Mouse (Mus musculus) retina, postnatal 1 day (tissue): Measurements from ENCODE around the gene Hist2h2ac.
"Not testable (repeated sequence)": the region's sequence is repeated elsewhere in the genome, so short reads cannot be mapped to it uniquely, and the experiment has no call there.

Experiments used
- DNase-seq: peaks from one replicate; pipeline ENCODE4 v3.0.0-alpha.2; 2012

Hist2h2ac gene

DNA sequence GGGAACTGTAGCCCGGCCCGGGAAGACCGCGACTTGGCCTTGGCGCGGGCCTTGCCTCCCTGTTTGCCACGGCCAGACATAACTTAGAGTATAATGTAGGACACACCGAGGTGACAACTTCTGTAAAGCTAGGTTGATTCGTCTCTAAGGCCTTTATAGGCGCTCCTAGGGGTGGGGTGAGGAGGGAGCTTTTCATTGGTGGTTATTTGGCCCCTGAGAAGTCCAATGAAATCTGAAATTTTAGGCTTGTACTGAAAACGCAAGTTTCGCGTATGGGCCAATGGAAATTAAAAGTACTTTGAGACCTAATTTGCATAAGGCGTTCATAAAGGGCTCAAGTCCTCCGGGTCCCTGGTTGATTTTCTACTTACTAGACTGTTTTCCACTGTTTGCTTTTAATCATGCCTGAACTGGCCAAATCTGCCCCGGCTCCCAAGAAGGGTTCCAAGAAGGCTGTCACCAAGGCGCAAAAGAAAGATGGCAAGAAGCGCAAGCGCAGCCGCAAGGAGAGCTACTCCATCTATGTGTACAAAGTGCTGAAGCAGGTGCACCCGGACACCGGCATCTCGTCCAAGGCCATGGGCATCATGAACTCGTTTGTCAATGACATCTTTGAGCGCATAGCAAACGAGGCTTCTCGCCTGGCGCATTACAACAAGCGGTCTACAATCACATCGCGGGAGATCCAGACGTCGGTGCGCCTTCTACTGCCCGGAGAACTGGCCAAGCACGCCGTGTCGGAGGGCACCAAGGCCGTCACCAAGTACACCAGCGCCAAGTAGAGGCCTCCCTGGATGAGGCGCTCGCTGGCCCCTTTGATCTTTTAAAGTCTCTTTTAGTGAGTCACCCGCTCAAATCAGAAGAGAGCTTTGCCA, at the start of gene Hist2h2ac, which contains the start of gene Hist2h2be:
Gene Hist2h2ac (minus strand): TSS at position 116 of the 875 bp plus-strand sequence.
Gene Hist2h2be (plus strand): TSS at position 355 of the 875 bp plus-strand sequence.
- peak; percentile 95 for DNase-seq

DNA sequence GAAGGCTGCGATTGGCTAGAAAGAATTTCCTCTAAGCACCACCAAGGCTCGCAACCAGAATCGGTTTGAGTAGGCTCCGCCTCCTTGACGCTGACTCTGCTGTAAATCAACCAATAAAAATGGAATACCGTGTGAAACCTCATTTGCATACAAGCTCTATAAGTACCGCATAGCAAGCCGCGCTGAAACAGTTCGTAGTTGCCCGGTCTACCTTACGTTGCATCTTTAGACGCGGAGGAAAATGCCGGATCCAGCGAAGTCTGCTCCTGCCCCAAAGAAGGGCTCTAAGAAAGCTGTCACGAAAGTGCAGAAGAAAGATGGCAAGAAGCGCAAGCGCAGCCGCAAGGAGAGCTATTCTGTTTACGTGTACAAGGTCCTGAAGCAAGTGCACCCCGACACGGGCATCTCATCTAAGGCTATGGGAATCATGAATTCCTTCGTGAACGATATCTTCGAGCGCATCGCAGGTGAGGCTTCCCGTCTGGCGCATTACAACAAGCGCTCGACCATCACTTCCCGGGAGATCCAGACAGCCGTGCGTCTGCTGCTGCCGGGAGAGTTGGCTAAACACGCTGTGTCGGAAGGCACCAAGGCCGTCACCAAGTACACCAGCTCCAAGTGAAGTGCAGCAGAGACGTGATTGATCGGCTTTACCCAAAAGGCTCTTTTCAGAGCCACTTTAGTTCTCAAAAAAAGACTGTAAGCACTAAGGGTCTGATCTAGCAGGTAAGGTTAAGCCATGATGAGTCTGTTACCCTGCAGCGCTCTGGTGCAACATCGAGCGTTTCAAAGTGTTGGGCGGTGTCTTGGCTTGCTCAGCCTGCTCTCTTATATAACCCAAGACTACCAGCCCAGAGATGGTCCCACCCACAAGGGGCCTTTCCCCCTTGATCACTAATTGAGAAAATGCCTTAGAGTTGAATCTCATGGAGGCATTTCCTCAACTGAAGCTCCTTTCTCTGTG, 49.1 kb upstream of the Hist2h2ac start, which contains the start of gene Hist2h2bb:
Gene Hist2h2bb (plus strand): TSS at position 242 of the 964 bp plus-strand sequence.
- peak; percentile 99 for DNase-seq

DNA sequence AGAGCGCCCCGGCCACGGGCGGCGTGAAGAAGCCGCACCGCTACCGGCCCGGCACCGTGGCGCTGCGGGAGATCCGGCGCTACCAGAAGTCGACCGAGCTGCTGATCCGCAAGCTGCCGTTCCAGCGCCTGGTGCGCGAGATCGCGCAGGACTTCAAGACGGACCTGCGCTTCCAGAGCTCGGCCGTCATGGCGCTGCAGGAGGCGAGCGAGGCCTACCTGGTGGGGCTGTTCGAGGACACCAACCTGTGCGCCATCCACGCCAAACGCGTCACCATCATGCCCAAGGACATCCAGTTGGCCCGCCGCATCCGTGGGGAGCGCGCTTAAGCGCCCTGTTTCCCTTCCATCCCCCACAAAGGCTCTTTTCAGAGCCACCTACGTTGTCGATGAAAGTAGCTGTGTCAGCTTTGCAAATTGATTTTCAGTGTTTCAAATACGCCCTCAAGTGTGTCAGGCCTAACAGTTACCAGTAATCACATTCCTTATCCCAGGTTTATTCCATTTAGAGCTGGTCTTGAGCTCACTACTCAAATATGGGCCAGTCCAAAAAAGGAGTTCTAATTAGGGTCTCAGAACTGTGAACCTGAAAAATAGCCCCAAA, 48.2 kb upstream of the Hist2h2ac start:
- DNase-seq: not testable (repeated sequence)

DNA sequence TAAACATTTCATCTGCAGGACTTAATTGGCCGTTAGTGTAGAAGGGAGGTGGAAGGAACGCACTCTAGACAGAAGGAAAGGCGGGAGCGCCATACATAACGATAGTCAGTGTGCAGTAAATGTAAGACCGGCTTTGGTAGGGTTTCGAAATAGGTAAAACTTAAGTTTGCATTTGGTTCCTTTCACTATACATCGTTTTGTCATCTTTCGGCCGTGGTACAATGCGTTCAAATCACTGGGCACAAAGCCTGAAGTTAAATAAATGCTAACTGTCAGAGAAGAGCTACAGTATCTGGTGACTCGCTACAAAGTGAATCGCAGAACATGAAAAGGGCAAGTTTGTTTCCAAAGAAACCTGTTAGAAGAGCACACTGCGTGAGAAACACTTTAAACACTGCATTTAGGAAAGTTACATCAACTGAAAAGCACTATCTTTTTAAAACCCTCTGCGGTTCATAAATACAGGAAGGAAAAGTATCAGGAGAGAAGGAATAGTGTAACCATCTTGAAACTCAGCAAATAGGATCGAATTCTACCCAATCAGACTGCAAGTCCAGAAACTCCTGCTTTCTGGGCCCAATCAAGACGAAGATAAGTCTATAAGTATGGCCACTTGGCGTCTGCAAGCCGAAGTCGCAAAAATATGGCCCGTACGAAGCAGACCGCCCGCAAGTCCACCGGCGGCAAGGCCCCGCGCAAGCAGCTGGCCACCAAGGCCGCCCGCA, 47.5 kb upstream of the Hist2h2ac start, which contains the start of gene Hist2h3b:
Gene Hist2h3b (plus strand): TSS at position 604 of the 725 bp plus-strand sequence.
- DNase-seq: peak; percentile 94

DNA sequence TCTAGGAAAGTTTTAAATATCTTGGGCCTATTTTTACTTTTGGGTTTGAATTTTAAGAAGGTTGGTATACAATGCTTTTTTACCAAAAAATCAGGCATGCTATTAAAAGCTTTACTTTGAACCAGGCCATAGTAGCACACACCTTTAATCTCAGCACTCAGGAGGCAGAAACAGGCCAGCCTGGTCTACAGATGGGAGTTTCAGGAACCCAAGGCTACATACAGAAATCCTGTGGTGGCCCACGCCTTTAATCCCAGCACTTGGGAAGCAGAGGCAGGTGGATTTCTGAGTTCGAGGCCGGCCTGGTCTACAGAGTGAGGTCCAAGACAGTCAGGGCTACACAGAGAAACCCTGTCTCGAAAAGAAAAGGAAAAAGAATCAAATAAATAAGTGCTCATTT, 46.9 kb upstream of the Hist2h2ac start:
- DNase-seq: no peak

DNA sequence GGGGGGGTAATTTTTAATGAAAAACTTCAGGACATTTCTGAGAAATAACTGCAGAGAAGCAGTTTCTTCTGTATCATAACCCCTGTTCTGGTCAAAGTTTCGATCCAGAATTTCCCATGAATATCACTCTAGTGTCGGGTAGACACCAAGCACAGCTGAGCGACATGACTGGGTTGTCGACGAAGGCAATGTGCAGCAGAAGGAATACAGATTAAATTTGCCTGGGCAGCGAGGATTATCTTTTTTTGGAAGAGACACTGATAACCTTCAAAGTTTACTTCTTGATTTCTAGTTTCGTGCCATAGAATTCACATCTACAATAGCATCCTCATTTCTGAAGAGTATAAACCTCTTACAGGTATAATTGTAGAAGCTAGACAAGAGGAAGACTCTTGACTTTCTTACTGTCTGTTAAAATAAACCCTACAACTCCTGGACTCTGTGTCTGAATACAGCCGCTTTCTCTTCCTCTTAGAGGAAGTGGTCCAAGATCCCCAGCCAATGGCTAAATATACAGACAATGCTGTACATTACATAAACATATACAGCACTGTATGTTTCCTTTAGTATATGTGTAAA, 45.5 kb upstream of the Hist2h2ac start:
- DNase-seq: no peak

DNA sequence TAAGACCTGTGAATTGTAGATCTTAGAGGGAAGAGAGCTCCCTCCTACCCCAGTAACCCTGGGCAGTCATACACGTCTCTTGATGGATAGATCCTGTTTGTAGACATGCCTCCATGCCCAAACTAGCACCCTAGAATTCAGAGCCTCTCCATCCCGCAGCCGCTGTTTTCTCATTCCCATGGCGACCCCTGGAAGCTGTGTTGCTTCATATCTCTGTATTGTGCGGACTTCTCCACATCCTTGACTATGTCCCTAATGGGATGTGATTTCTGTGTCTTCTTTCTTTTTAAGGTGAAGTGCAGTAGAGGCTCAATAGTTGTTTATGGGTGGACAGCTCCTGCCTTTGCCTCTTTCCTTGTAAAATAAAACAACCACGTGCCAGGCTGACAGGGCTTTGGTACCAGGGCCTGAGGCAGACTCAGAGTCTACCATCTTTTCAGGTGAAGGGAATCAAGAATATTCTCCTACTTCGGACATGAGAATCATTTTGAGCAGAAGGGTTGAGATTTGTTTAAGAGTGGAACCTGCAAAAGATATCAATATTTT, 43.8 kb upstream of the Hist2h2ac start:
- DNase-seq: peak; percentile 11

DNA sequence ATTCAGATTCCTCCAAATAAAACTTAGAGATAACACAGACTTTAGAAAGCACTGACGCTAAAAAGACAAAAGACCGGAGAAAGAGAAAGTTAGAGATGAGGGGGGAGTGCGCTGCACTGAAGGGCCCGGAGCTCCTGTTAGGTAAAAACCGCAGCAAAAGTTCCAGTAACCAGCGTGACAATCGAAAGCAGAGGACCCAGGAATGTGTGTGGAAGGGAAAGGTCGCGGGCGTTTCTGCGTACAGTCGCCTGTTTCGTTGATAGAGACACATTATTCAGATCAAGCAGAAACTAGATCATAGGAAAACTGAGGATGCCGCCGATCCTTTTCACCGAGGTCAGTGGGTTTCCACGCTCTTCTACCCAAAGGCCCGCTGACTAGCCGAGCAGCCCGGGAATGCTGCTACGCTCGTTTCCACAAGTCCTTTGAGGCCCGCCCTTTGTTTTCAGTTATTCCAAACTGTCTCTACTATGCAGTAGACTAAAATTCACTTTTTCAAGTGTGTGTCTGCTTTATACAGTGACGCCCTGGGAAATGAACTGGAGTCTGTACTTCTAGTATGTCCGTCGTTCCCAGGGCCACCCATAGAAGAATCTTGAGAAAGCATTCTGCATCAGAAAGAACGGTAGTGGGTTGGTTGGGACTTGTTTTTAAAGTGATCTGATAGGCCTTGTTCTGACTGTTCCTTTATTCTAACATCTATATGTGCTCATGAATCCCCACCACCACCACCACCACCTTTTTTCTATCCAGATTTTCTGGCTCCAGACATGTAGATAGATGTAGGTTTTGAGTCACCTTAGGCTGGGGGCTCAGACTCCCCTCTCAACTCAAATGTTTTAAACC, 43.1 kb upstream of the Hist2h2ac start:
- no peak for DNase-seq

DNA sequence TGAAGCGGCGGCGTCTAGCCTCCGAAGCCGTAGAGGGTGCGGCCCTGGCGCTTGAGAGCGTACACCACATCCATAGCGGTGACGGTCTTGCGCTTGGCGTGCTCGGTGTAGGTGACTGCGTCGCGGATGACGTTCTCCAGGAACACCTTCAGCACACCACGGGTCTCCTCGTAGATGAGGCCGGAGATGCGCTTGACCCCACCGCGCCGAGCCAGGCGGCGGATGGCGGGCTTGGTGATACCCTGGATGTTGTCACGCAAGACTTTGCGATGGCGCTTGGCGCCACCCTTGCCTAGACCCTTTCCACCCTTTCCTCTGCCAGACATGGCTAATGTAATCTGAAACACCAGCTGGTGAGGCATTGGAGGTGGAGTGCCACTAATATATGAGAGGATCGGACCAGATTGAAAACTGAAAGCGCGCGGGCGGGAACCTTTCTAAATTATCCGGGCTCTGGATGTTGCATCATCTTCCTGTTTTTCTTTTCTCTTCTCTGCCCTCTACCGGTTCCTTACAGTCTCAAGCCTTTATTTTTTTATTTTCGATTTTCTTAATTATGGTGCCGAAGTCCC, 42.4 kb upstream of the Hist2h2ac start, which contains the start of gene Hist2h4:
Gene Hist2h4 (minus strand): TSS at position 333 of the 572 bp plus-strand sequence.
- peak; percentile 98 for DNase-seq

DNA sequence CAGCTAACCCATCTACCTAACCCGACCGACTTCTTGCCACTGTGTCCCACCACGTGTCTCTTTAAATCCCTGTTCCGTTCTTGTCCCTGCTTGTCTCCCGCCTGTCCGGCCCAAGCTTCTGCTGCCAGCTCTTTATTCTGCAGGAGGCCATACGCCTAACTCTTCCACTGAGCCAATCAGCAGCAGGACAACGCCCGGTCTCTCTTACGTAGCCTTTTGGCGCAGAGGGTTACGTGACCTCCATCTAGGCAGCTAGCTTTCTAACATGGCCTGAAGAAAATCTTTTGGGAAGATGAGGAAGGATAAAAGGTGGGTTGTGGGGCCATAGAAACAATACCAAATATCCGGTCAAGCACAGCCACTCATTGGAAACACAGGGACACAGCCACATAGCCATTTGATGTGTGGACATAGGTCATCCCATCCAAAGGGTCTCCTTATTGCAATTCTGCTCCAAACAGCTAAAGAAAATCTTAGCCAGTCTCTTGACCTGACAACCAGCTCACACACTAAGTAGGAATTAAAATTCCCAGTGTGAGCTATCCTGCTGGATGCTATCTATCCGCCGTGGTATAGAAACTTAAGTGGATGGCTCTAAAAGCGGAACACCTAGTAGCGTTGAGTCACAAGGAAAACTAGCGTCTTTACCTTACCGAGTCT, 41.7 kb upstream of the Hist2h2ac start:
- peak; percentile 88 for DNase-seq

DNA sequence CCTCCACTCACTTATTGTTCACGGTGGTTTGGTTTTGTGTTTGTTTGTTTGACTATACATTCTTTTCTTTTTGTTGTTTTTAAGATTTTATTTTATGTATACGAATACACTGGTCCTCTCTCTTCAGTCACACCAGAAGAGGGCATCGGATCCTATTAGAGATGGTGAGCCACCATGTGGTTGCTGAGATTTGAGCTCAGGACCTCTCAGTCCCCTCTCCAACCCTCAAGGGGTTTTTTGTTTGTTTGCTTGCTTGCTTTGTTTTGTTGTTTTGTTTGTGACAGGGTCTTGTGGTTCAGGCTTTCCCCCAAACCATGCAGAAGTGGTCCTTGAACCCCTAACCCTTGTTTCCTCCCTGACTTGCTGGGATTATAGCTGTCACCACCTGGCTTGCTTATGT, 40.9 kb upstream of the Hist2h2ac start:
- DNase-seq: peak; percentile 12

DNA sequence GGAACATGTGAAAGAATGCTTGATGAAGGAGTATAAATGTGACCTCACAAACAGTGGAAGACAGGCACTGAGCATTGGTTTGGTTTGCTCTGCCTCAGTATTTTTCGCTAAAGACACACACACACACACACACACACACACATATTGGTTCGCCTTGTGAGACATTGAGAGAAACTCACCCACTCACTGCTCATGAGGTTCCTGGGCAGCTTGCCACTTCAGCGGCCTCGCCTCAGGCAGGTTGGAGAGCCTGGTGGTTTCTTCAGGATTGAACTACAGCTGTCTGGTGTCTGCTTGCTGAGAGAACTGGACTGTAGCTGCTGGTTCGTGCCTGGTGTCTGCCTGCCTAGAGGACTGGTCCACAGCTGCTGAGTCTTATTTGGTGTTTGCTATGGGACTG, 39.5 kb upstream of the Hist2h2ac start:
- no peak for DNase-seq

DNA sequence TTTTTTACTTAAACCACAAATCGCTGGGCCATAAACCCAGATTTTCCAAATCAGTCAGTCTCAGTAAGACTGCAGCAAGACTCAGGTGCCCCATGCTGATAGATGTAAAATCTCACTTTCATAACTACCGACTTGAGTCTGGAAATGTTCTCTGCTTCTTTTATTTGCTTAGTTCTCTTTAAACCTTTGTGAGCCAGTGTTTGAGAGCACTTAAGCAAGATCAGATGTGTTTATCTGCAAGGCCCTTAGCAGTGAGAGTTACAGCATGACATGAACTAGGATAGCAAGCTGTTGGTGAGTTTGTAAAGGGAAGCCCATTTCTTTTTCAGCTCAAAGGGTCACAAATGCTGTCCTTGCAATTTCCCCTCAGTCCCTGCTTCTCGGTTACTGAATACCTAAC, 36.5 kb upstream of the Hist2h2ac start:
- DNase-seq: no peak

DNA sequence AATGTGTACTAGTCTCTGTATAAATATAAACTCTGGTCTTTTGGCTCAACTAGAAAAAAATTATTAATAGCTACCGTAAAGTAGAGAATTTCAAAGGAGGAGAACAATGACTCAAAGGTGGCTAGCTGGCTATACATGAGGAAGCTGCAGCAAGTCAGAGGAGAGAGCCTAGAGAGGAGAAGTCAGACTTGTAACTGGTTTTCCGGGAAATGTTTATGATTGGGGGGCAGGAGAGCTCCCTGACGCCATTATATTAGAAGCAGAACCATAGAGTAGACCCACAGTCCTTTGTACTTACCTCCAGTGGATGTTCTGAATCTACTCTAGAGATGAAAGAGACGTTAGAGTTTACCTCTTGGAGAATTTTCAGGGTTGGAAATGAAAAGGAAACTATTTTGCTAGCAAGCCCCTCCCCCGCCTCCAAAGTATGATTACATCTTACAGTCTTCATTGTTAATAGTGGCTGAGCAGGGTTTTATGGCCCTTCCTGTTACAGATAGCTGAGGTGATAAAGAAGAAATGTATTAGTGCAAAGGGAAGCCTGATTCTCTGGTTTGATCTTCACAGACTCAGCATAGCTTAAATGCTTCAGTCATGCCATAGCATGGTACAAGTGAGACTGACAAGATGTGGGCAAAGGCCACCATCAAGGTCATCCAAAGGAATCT, 35.4 kb upstream of the Hist2h2ac start:
- DNase-seq: no peak

DNA sequence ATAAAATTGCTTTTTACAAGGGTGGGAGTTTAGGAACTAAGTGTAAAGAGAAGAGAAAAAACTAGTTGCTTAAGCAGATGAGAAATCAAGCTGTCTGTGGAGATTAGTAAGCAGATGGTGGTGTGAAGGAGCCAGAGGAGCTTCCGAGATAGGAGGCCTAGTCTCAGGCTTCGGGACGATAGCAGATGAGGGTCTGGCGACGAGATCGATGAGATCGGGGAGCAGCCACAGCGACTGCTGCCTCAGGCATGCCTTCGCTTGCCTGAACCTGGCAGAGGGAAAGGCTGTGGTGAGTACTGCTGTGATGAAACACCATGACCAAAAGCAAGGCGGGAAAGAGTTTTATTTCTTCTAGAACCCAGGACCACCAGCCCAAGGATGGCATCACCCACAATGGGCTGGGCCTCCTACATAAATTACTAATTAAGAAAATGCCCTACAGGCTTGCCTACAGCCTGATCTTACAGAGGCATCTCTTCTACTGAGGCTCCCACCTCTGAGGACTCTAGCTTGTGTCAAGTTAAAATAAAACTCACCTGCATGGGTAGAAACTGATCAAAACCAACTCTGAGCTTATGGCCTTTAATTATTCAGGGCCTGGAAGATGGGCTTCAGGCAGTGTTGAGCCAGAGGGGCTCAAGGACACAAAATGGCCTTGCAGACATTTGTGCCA, 34.1 kb upstream of the Hist2h2ac start:
- peak; percentile 72 for DNase-seq

DNA sequence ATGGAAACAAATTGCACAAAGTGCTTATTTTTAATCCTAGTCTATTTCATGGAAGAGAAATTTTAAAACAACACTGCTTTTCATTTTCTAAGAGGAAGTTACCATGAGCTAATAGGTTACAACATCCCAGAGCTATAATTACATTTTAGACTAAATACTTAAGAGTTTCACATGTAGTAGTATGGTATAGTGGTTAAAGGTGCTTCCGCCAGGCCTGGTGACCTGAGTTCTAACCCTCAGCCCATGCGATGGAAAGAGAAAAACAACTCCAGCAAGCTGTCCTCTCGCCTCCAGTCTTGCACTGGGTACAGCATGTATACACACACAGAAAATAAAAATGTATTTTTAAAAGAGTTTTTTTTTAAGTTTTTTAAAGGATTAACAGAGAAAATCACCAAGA, 31.1 kb upstream of the Hist2h2ac start:
- DNase-seq: no peak

DNA sequence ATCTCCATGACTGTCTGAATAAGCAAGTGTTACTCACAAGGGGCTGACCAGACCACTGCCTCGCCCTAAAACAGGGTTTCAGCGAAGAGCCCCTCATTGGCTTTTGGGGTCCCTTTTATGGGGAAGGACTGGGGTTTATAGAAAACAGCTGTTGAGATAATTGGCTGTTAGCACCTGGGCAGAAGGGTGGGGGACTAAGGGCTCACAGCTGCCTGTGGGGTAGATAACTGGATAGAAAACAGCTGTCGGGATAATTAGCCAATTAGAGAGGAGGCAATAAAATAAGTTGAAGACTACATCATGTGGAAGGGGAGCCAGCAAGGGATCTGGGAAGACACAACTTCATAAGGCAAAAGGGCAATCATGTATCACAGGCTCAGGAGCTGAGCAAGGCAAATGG, 30.2 kb upstream of the Hist2h2ac start:
- peak; percentile 21 for DNase-seq

DNA sequence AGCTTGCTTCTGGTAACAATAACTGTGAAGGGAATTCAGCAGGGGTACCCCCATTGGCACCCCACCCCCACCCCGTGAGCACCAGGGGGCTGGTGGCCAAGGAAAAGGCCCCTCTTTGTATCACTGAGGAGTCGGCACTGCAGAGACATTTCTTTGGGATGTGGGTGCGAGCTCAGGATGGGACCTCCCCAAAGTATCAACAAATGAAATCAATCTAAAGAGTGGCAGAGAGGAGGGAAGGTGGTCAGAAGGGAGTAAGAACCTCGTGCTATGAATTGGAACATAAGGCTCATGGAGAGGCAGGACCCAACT, 28.3 kb upstream of the Hist2h2ac start:
- DNase-seq: peak; percentile 19
